Mouse (Mus musculus): Measurements from ENCODE around the gene Tipin. TPM values are rescaled to one million over a fixed set of nuclear protein-coding genes. Genes with fewer than 3 reads are reported as not detected.
"Not testable (repeated sequence)": the region's sequence is repeated elsewhere in the genome, so short reads cannot be mapped to it uniquely, and the experiment has no call there.

Gene Tipin
- polyA plus RNA-seq, 2 experiments, result 124 to 199 TPM

GRCm38 (mm10) chr9:64278665-64279310 is 2.6 kb upstream of the Tipin start:
- H3K27me3 ChIP-seq (ENCODE audit: control insufficient read depth, insufficient read depth, low read length), result no peaks in the 10 kb centered on the region
- H3K9me3 ChIP-seq (ENCODE audit: control insufficient read depth, low read length), result no peaks in the 10 kb centered on the region
- WGBS, result 93% methylated on average over 6 of the region's 6 CpGs
- DNase-seq (ENCODE audit: low spot score) (no peak), ATAC-seq (ENCODE audit: low FRiP score, low read depth) (no peak)
- no peaks in the 10 kb centered on the region for H3K36me3 ChIP-seq (ENCODE audit: control insufficient read depth, insufficient read depth, low read length)
- H3K9ac ChIP-seq (ENCODE audit: low read depth, low read length, severe bottlenecking), result no peak overlapping the region
- H3K4me3 ChIP-seq (replicated peaks; ENCODE audit: low read length), result no peak overlapping the region
- H3K4me1 ChIP-seq (ENCODE audit: control insufficient read depth, insufficient read depth, low read length), result peaks cover 7% of the 10 kb centered on the region
- H3K27ac ChIP-seq (replicated peaks; ENCODE audit: low read depth, low read length), result no peak overlapping the region
- no peak for TF ChIP-seq POLR2A (IDR thresholded peaks at IDR 0.05; ENCODE audit: borderline replicate concordance, extremely low read depth, insufficient read depth, insufficient read length)
- H3K4me2 ChIP-seq (replicated peaks; ENCODE audit: low read depth, low read length, severe bottlenecking), result no peak overlapping the region

GRCm38 (mm10) chr9:64281781-64282178 is 399 bp downstream of the Tipin start:
- DNase-seq (ENCODE audit: low spot score), result peak; percentile 21
- peak overlapping the region; percentile 72 for H3K4me2 ChIP-seq (replicated peaks; ENCODE audit: low read depth, low read length, severe bottlenecking)

GRCm38 (mm10) chr9:64282404-64282987 is 1.1 kb downstream of the Tipin start:
- Histone ChIP-seq H3K27me3 (ENCODE audit: control insufficient read depth, insufficient read depth, low read length) (no peaks in the 10 kb centered on the region), H3K27ac (replicated peaks; ENCODE audit: low read depth, low read length) (peak overlapping the region; percentile 97), H3K4me1 (ENCODE audit: control insufficient read depth, insufficient read depth, low read length) (peaks cover 7% of the 10 kb centered on the region), H3K9ac (ENCODE audit: low read depth, low read length, severe bottlenecking) (peak overlapping the region; percentile 98), H3K9me3 (ENCODE audit: control insufficient read depth, low read length) (no peaks in the 10 kb centered on the region), H3K4me3 (replicated peaks; ENCODE audit: low read length) (peak overlapping the region; percentile 78), H3K4me2 (replicated peaks; ENCODE audit: low read depth, low read length, severe bottlenecking) (peak overlapping the region; percentile 72), H3K36me3 (ENCODE audit: control insufficient read depth, insufficient read depth, low read length) (0 out of 2 replicates have a peak, but pooled peaks cover 4% of the 10 kb centered on the region)
- DNase-seq (ENCODE audit: low spot score), result no peak
- TF ChIP-seq POLR2A (IDR thresholded peaks at IDR 0.05; ENCODE audit: borderline replicate concordance, extremely low read depth, insufficient read depth, insufficient read length), result no peak
- WGBS, result 60% methylated on average over 5 of the region's 5 CpGs
- ATAC-seq (ENCODE audit: low FRiP score, low read depth), result no peak

More at GRCm38 (mm10) chr9:64281781-64282178, 399 bp downstream of the Tipin start:
- no peak for TF ChIP-seq POLR2A (IDR thresholded peaks at IDR 0.05; ENCODE audit: borderline replicate concordance, extremely low read depth, insufficient read depth, insufficient read length)
- Histone ChIP-seq H3K4me1 (ENCODE audit: control insufficient read depth, insufficient read depth, low read length) (peaks cover 7% of the 10 kb centered on the region), H3K9me3 (ENCODE audit: control insufficient read depth, low read length) (no peaks in the 10 kb centered on the region), H3K36me3 (ENCODE audit: control insufficient read depth, insufficient read depth, low read length) (0 out of 2 replicates have a peak, but pooled peaks cover under 1% of the 10 kb centered on the region), H3K27me3 (ENCODE audit: control insufficient read depth, insufficient read depth, low read length) (no peaks in the 10 kb centered on the region), H3K27ac (replicated peaks; ENCODE audit: low read depth, low read length) (peak overlapping the region; percentile 97), H3K4me3 (replicated peaks; ENCODE audit: low read length) (peak overlapping the region; percentile 78), H3K9ac (ENCODE audit: low read depth, low read length, severe bottlenecking) (peak overlapping the region; percentile 98)
- under 1% methylated on average over 24 of the region's 24 CpGs for WGBS
- ATAC-seq (ENCODE audit: low FRiP score, low read depth), result peak; percentile 80

DNA sequence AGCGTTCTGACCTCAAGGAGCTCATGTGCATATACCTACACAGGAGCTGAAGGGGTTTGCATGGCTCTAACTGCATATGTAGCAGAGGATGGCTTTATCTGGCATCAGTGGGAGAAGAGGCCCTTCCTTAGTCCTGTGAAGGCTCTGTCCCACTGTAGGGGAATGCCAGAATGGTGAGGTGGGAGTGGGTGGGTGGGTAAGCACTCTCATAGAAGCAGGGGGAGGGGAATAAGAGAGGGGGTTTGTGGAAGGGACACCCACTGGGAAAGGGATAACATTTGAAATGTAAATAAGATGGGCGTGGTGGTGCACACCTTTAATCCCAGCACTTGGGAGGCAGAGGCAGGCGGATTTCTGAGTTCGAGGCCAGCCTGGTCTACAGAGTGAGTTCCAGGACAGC is 21.7 kb downstream of the Tipin start:
- H3K36me3 ChIP-seq (ENCODE audit: control insufficient read depth, insufficient read depth, low read length), result peaks cover 76% of the 10 kb centered on the region
- WGBS, result 95% methylated on average over 4 of the region's 4 CpGs
- H3K27me3 ChIP-seq (ENCODE audit: control insufficient read depth, insufficient read depth, low read length); DNase-seq (ENCODE audit: low spot score); H3K27ac ChIP-seq (replicated peaks; ENCODE audit: low read depth, low read length); ATAC-seq (ENCODE audit: low FRiP score, low read depth); H3K9me3 ChIP-seq (ENCODE audit: control insufficient read depth, low read length); H3K9ac ChIP-seq (ENCODE audit: low read depth, low read length, severe bottlenecking); H3K4me3 ChIP-seq (replicated peaks; ENCODE audit: low read length); H3K4me1 ChIP-seq (ENCODE audit: control insufficient read depth, insufficient read depth, low read length); H3K4me2 ChIP-seq (replicated peaks; ENCODE audit: low read depth, low read length, severe bottlenecking): not testable (repeated sequence)

DNA sequence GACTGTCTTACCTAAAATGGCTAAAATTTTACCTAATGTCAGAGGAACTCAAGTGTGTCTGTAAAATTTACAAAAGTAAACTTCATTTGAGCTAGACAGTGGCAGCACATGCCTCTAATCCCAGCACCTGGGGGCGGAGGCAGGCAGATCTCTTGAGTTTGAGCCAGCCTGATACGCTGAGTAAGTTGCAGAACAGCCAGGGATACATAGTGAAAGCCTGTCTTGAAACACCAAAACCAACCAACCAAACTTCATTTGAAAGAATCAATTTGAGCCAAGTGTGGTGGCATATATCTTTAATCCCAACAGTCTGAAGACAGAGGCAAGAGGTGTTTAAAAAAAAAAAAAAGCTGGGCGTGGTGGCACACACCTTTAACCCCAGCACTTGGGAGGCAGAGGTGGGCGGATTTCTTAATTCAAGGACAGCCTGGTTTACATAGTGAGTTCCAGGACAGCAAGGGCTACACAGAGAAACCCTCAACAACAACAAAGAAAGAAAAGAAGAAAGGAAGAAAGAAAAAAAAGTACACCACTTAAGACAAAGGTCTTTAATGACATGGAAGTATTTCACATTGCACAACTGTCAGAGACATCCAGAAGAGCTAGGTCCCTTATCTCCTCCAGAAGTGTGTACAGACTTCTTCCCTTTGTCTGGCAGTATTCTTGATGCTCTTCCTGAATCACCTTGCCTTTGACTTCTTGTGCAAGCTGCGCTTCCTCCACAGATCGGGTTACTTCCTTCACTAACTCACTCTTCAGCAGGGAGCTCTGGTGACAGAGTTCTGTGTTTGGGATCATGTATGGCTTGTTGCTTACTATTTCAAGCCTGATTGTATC is 25.3 kb downstream of the Tipin start:
- 85% methylated on average over 6 of the region's 6 CpGs for WGBS
- H3K9ac ChIP-seq (ENCODE audit: low read depth, low read length, severe bottlenecking), result no peak overlapping the region
- TF ChIP-seq POLR2A (IDR thresholded peaks at IDR 0.05; ENCODE audit: borderline replicate concordance, extremely low read depth, insufficient read depth, insufficient read length), result no peak
- no peak overlapping the region for H3K4me2 ChIP-seq (replicated peaks; ENCODE audit: low read depth, low read length, severe bottlenecking)
- no peaks in the 10 kb centered on the region for H3K4me1 ChIP-seq (ENCODE audit: control insufficient read depth, insufficient read depth, low read length)
- no peak overlapping the region for H3K4me3 ChIP-seq (replicated peaks; ENCODE audit: low read length)
- H3K36me3 ChIP-seq (ENCODE audit: control insufficient read depth, insufficient read depth, low read length), result peaks cover 80% of the 10 kb centered on the region
- DNase-seq (ENCODE audit: low spot score) (no peak), ATAC-seq (ENCODE audit: low FRiP score, low read depth) (no peak)
- H3K27ac ChIP-seq (replicated peaks; ENCODE audit: low read depth, low read length), result no peak overlapping the region
- H3K9me3 ChIP-seq (ENCODE audit: control insufficient read depth, low read length), result no peaks in the 10 kb centered on the region
- H3K27me3 ChIP-seq (ENCODE audit: control insufficient read depth, insufficient read depth, low read length), result no peaks in the 10 kb centered on the region

Data from limb, embryonic 14.5 days (tissue).